Mouse (Mus musculus) embryonic facial prominence, embryonic 11.5 days (tissue): Measurements from ENCODE around the gene Dlg1. TPM values are rescaled to one million over a fixed set of nuclear protein-coding genes. Genes with fewer than 3 reads are reported as not detected.

ENCODE experiments used
- ATAC-seq: fragments of 200-750 bp; cut with Nextera tagmentation; replicated peaks from 2 replicates; pipeline ENCODE4 v1.8.0; 2017; ENCODE audit warnings: low read depth; ENCODE audit not compliant: insufficient number of reproducible peaks, low FRiP score, low TSS enrichment
- DNase-seq: peaks from one replicate; pipeline ENCODE4 v3.0.0-alpha.2; 2015; ENCODE audit warnings: low spot score
- H3K27ac ChIP-seq: fragments of 300-500 bp; sonication (generic); replicated peaks from 2 replicates; pipeline ENCODE4 v1.5.1; 2014; ENCODE audit warnings: mild to moderate bottlenecking, low read depth, low read length, control low read depth
- H3K27me3 ChIP-seq: fragments of 300-500 bp; sonication (generic); 2 replicates; pipeline ENCODE4 v1.6.1; 2014; ENCODE audit warnings: mild to moderate bottlenecking, low read length, moderate library complexity, mixed read lengths; ENCODE audit not compliant: control insufficient read depth, insufficient read depth
- H3K36me3 ChIP-seq: fragments of 300-500 bp; sonication (generic); replicated peaks from 2 replicates; pipeline ENCODE4 v1.6.1; 2014; ENCODE audit warnings: low read depth, mild to moderate bottlenecking, low read length, moderate library complexity, mixed read lengths; ENCODE audit not compliant: control insufficient read depth, insufficient read depth
- H3K4me1 ChIP-seq: fragments of 300-500 bp; sonication (generic); 2 replicates; pipeline ENCODE4 v1.6.1; 2014; ENCODE audit warnings: low read length, mixed read lengths; ENCODE audit not compliant: control insufficient read depth, insufficient read depth
- H3K4me2 ChIP-seq: fragments of 300-500 bp; sonication (generic); 2 replicates; pipeline ENCODE4 v1.6.1; 2014; ENCODE audit warnings: low read depth, mild to moderate bottlenecking, control low read depth, low read length, moderate library complexity
- H3K4me3 ChIP-seq: fragments of 300-500 bp; sonication (generic); 2 replicates; pipeline ENCODE4 v1.5.1; 2014; ENCODE audit warnings: low read depth, low read length, control low read depth
- H3K9ac ChIP-seq: fragments of 300-500 bp; sonication (generic); replicated peaks from 2 replicates; pipeline ENCODE4 v1.6.1; 2014; ENCODE audit warnings: mild to moderate bottlenecking, control low read depth, low read length
- H3K9me3 ChIP-seq: fragments of 300-500 bp; sonication (generic); replicated peaks from 2 replicates; pipeline ENCODE4 v1.6.1; 2016; ENCODE audit warnings: mild to moderate bottlenecking, low read length, inconsistent platforms, mixed read lengths; ENCODE audit not compliant: control insufficient read depth
- WGBS: fragments of 180-500 bp; shearing (Covaris S2); extraction: QIAGEN DNeasy Blood & Tissue Kit; methylation state at CpG from one replicate; pipeline ENCODE4 v1.1.7; 2014; 5-methylcytosine and 5-hydroxymethylcytosine counted together
- polyA plus RNA-seq: library from polyadenylated mRNA; unstranded; fragments of >200 nt; fragmentation: Nextera tagmentation; extraction: Ambion mirVana; gene quantifications from 2 replicates; pipeline ENCODE4 v1.2.1, GENCODE M21; 2014

Gene Dlg1
- polyA plus RNA-seq, 1 experiment from 2014 or later: 31.1 TPM

DNA sequence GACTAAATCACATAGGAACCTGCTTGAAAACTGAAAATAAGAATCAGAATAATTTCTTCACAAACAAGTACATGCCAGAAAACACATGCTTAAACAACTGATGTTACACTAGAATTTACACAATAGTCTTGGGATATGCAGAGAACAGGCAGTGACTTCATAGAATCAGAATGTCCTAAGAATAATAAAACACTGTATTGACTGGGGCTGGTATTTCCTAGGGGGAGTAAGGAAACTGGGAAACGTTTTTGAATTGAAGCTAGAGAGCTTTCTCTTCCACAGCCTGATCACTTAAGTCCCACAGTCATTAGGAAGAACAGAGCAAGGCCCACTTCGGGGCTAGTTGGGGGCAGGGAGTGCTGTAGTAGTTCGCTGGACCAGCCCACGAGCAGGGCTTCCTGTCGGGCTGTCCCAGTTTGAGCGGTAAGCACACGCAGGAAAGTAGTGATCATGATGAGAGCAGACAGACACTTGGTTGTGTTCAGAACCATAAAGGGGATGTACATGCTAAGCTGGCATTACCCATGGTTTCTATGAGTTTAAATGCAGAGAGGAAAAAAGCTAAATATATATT lies 170.9 kb downstream of the Dlg1 start:
- Histone ChIP-seq H3K27me3 (no peaks in the 10 kb centered on the region), H3K36me3 (no peaks in the 10 kb centered on the region), H3K27ac (no peak overlapping the region), H3K4me2 (no peak overlapping the region), H3K4me3 (no peak overlapping the region), H3K4me1 (no peaks in the 10 kb centered on the region), H3K9me3 (no peaks in the 10 kb centered on the region), H3K9ac (no peak overlapping the region)
- no peak for DNase-seq
- WGBS: 60% methylated on average over 7 of the region's 7 CpGs
- no peak for ATAC-seq

DNA sequence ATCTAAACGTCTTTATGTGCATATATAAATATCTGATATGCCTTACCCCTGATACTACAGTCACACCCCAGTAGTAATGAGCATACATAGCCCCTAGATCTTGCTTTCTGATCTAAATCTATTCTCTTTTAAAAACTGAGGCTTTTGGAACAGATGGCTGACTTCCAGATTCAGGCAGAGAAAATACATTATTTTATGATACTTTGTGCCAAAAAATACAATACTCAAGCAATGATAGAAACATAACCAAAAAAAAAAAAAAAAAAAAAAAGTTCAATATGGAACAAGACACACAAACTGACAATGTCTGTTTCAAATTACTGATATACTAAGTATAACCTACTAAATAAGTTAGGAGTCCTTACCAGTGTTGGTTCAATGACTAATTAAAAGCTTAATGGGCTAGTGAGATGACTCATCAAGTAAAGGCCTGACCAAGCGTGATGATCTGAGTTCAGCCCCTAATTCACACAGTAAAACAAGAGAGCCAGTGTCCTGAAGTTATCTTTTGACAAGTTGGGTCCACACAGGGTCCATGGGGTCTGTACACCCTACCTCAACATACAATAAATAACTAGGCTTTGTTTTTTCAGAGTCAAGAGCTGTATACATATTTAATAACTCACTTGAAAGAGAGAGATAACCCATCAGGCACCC lies 171.5 kb downstream of the Dlg1 start:
- ATAC-seq (no peak), DNase-seq (no peak)
- 83% methylated on average over 2 of the region's 2 CpGs for WGBS
- no peak overlapping the region for H3K9ac ChIP-seq
- no peaks in the 10 kb centered on the region for H3K9me3 ChIP-seq
- no peaks in the 10 kb centered on the region for H3K27me3 ChIP-seq
- no peak overlapping the region for H3K4me3 ChIP-seq
- H3K4me1 ChIP-seq: no peaks in the 10 kb centered on the region
- no peak overlapping the region for H3K4me2 ChIP-seq
- no peaks in the 10 kb centered on the region for H3K36me3 ChIP-seq
- H3K27ac ChIP-seq: no peak overlapping the region

DNA sequence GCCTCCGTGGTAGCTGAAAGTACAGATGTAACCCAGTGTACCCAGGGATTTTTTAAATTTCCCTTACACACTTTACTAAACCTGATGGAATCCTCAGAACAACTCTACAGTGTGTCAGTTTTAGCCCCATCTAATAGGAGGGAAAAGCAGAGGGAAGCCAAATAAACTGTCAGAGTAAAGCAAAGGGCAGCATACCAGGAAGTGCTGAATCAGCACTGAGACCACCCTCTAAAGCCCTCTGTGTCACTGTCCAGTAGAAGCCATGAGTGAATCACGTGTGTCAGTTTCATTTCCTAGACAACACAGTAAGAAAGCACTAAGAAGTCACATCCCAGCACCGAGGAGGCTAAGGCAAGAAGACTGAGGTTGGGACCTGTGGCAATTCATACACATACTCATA lies 174.1 kb downstream of the Dlg1 start:
- Histone ChIP-seq H3K9me3 (no peaks in the 10 kb centered on the region), H3K36me3 (no peaks in the 10 kb centered on the region), H3K9ac (no peak overlapping the region), H3K4me2 (no peak overlapping the region), H3K27me3 (no peaks in the 10 kb centered on the region), H3K4me3 (no peak overlapping the region), H3K27ac (no peak overlapping the region), H3K4me1 (no peaks in the 10 kb centered on the region)
- WGBS: 86% methylated on average over 3 of the region's 3 CpGs
- ATAC-seq: no peak
- no peak for DNase-seq

DNA sequence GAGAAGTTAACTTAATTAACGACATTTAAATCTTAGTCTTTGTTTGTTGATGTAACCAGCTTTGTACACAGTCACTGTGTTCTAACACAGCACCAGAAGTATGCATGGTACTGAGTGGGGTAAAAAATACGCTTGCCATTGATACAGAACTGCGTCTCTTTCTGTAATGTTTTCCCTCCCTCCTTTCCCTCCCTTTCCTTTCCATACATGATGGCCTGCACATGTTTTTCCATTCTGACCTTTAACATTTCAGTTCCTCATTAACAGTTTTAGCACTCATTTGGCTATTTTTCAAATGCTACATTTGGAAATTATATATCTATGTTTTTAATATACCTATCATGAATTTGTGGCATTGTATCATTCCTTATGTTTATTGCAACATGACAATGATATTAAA lies 181.0 kb downstream of the Dlg1 start:
- Histone ChIP-seq H3K4me3 (no peak overlapping the region), H3K36me3 (no peaks in the 10 kb centered on the region), H3K27ac (no peak overlapping the region), H3K9ac (no peak overlapping the region), H3K9me3 (no peaks in the 10 kb centered on the region), H3K4me2 (no peak overlapping the region), H3K27me3 (no peaks in the 10 kb centered on the region), H3K4me1 (no peaks in the 10 kb centered on the region)
- 82% methylated on average over 3 of the region's 3 CpGs for WGBS
- DNase-seq (no peak), ATAC-seq (no peak)

DNA sequence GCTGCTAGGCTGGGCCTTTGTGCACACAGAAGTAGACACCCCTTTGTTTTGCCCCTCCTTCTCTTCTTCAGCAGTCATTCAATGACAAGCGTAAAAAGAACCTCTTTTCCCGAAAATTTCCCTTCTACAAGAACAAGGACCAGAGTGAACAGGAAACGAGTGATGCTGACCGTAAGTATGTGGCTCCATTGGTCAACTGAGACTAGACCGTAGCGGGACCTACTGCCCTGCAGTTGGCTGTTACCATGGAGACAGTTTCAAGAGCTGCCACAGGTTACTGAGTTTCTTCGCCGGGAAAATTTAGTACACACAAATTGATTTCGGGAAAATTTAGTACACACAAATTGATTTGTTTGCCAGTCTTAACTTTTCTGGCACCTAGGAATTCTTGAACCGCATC lies 183.5 kb downstream of the Dlg1 start:
- Histone ChIP-seq H3K36me3 (no peaks in the 10 kb centered on the region), H3K4me1 (no peaks in the 10 kb centered on the region), H3K27me3 (no peaks in the 10 kb centered on the region), H3K9ac (no peak overlapping the region), H3K27ac (no peak overlapping the region), H3K4me3 (no peak overlapping the region), H3K4me2 (no peak overlapping the region), H3K9me3 (no peaks in the 10 kb centered on the region)
- WGBS: 79% methylated on average over 10 of the region's 10 CpGs
- no peak for DNase-seq
- no peak for ATAC-seq

DNA sequence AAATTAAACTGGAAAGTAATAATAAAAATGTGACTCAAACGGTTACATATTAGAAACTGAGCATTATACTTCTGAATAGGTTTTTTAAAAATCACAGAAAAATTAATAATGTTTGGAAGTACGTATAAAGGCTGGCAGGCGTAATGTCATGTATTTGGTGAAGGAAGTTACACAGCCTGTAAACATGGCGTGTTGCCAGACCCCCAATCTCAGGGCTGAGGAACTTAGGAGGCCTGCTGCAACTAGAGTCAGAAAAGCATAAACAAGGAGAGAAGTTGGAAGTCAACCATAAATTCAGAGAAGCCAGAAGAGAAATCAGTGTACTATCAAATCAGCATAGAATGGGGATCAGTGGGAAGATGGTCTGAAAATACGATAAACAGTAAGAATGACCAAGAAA lies 200.7 kb downstream of the Dlg1 start:
- Histone ChIP-seq H3K36me3 (peaks cover 3% of the 10 kb centered on the region), H3K27ac (no peak overlapping the region), H3K4me1 (no peaks in the 10 kb centered on the region), H3K9me3 (no peaks in the 10 kb centered on the region), H3K9ac (no peak overlapping the region), H3K4me3 (no peak overlapping the region), H3K27me3 (no peaks in the 10 kb centered on the region), H3K4me2 (no peak overlapping the region)
- ATAC-seq (no peak), DNase-seq (no peak)
- 96% methylated on average over 5 of the region's 5 CpGs for WGBS

DNA sequence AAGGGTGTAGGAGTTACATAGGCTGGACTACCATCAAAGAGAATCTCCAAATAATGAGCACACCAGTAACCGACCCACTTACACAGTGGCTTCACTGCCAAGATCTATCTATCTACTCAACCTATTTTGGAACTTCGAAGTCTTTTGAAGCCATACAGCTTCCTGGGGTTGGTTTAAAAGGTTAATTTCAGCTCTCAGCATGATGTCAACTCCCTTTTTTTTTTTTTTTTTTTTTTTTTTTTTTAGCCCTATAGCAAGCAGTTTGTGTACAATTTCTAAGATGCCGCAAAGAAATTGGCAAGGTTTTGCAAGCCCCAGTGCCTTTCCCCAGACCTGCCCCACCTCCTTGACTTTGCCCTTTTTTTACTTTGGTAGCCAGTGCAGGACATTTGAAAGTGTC lies 202.0 kb downstream of the Dlg1 start:
- no peaks in the 10 kb centered on the region for H3K9me3 ChIP-seq
- ATAC-seq (no peak), DNase-seq (no peak)
- no peak overlapping the region for H3K4me3 ChIP-seq
- H3K27me3 ChIP-seq: no peaks in the 10 kb centered on the region
- H3K4me1 ChIP-seq: no peaks in the 10 kb centered on the region
- H3K27ac ChIP-seq: no peak overlapping the region
- peaks cover 3% of the 10 kb centered on the region; the same call in 1 of the 2 replicates for H3K36me3 ChIP-seq
- no peak overlapping the region for H3K4me2 ChIP-seq
- no peak overlapping the region for H3K9ac ChIP-seq
- 80% methylated on average over 3 of the region's 3 CpGs for WGBS

DNA sequence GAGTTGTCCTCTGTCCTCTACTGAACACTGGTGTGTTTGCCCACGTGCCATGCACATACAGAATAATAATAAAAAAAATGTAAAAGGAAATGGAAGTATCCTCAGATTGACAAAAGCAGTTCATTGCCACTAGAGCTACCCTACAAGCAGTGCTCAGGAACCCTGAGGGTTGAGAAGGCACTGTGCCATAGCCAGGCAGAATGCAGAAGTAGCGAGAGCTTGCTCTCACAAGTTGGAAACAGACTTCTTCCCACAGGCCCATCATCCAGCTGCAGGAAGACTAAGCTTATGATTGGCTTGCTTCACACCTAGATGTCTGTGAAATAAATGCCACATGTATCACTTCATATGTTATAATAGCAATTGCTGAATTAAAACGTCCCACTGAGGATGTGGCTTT lies 203.7 kb downstream of the Dlg1 start:
- Histone ChIP-seq H3K27me3 (no peaks in the 10 kb centered on the region), H3K4me2 (no peak overlapping the region), H3K4me3 (no peak overlapping the region), H3K9me3 (no peaks in the 10 kb centered on the region), H3K4me1 (no peaks in the 10 kb centered on the region), H3K36me3 (no peaks in the 10 kb centered on the region), H3K27ac (no peak overlapping the region), H3K9ac (no peak overlapping the region)
- 93% methylated on average over 3 of the region's 3 CpGs for WGBS
- DNase-seq (no peak), ATAC-seq (no peak)
